Mouse (Mus musculus): Measurements from ENCODE around the gene Sub1.

The Sub1 gene

DNA sequence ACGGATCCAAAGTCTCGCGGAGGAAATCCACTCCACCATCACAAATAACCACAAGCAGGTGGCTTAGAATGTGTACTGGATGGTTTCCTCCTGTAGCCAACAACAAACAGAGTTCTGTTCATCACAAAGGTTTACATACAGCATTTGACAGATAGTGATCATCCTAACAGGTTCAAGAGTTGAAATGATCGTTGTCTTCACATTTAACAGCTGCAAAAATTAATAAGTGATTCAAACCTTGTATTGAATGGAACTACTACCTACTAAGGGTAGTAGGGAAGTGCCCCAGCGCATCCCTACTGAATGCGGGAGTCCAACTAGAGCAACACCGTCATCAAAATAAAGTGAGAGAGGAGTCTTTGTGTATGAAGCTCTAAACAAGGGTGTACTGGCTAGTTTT lies at the start of gene Sub1:
Gene Sub1, minus strand, starts transcription at position 101 of the 400 bp plus-strand sequence.
- no peak for DNase-seq (ENCODE audit: low spot score)

DNA sequence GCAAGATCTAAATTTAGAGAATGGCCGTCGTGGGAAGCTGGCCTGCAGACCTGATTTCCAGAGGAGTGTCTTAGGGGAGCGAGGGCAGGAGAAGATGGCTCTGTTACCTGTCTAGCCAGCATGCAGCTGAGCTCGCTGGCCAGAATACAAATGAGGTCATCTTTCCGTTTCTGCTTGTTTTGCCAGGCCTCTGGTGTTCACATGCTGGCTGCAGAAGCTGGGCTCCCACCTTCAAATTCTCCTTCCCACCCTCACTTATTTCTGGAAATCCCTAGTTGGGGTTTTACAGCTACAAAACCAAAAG lies 43.6 kb upstream of the Sub1 start:
- DNase-seq (ENCODE audit: low spot score) = no peak

DNA sequence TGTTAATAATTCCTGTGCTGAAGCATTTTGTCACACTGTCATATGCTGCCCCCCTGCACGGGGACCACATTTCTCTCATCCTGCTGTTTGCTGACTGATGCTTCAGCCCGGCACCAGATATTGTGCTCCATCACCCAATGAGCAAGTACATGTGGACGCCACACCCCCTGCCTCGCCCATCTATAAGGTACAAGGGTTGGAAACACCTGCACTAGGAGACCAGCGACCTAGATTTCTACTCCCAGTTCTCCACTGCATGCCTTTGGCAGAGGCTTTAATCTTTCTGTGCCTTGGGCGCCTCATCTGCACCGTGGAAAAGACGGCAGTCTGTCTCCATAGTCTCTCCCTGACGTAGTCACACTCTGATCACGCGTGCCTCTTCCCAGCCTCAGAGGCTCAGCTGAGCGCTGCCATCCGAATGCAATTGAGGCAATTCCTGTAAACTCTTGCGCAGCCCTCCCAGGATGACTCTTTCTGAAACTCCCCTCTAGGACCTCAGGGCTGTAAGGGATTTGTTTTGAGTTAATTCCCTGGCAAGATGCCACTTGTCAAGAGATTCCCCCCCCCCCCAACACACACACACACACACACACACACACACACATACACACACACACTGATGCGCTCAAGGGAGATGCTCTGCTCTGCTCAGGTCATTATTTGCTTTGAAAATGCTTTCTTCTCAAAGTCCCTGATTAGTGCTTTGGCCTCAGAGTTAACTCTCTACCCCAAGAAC lies 43.1 kb upstream of the Sub1 start:
- DNase-seq (ENCODE audit: low spot score) = no peak

DNA sequence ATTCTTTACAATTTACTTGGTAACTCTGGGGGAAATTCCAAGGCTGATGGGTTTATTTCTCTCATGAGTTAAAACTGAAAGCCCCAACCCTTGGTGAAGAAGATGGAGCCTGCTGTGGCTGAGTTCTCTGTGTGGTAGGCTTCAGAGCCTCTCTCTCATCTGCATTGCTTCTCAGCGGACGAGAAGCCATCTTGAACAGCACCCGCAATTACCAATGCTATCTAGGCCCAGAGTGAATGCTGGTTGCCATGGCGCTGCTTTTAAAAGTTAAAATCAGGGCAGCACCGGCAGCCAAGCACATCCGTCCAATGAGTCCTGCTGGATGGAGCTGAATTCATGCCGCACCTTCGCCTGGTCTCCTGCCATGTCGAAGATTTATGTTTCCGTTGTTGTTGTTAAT lies 42.5 kb upstream of the Sub1 start:
- DNase-seq (ENCODE audit: low spot score) = no peak

DNA sequence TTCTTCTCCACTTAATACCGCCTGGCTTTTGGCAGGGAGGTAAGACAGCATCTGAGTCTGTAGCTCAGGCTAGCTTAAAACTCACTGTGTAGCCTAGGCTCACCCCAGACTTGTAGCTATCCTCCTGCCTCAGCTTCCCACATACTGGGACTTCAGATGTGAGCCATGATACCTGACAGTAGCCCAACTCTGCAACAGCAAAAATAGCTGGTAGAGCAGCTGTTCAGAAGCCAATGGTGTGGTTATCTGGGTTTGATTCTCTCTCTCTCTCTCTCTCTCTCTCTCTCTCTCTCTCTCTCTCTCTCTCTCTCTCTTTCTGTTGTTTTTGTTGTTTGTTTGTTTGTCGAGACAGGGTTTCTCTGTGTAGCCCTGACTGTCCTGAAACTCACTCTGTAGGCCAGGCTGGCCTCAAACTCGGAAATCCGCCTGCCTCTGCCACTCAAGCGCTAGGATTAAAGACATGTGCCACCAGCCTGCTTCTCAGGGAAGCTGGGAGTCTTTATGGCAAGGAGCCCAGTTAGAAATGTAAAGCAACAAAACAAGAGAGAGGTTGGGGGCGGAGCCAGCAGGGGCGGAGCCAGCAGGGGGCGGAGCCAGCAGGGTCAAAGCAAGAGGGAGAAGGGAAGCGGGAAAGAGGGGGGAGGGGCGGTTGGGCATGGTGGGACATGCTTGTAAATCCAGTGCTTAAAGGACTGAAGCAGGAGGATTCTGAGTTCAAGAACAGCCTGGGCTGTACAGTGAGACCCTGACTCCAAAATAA lies 41.3 kb upstream of the Sub1 start:
- DNase-seq (ENCODE audit: low spot score) = no peak

DNA sequence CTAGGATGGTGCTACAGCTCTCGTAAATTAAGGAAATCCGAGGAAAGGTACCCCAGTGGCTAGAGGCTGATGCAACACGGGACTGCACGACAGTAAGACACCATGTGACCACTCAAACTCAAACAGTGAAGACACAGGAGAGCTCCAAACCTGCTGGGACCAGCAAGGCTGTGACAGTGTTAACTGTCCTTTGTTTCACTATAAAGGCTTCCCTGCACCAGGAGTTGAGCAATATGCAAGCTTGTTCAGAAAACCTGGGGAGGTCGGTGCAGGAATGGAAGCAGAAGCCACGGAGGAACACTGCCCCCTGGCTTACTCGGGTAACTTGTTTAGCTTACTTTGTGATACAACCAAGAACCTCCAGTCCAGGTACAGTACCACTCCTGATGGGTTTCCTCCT lies 40.4 kb upstream of the Sub1 start:
- DNase-seq (ENCODE audit: low spot score) = no peak

DNA sequence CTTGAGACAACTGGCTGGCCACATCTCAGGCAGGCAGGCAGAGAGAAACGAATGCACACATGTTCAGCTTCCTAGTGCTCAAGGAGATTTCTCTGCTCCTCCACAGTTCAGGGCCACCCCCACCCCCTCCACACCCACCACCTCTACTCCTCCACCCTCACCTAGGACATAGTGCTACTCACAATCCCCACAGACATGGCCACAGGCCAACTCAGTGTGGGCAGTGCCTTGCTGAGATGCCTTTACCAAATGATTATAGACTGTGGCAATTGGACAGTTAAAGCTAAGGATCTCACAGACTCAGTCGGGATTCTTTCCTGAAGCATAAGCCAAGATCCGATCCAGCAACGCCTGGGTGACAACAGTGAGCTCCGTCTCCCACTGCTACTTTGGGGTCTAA lies 39.9 kb upstream of the Sub1 start:
- DNase-seq (ENCODE audit: low spot score) = no peak

DNA sequence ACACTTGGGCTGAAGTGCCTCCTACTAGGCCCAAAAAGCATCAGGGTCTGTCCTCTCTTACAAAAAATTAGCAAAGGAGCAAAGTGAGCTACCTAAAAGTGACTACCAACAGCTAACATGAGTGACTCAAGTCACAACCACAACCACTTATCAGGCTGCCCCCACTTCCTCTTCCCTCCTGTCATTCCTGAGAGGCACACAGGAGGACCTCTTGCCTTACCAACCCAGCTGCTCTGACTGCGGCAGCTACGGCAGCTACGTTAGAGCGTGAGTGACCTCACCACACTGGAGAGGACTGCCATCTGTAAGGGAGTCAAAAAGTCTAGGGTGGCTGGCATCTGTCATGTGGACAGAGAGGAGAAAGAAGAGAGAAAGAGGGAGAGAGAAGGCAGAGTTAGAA lies 37.5 kb upstream of the Sub1 start:
- DNase-seq (ENCODE audit: low spot score) = no peak

DNA sequence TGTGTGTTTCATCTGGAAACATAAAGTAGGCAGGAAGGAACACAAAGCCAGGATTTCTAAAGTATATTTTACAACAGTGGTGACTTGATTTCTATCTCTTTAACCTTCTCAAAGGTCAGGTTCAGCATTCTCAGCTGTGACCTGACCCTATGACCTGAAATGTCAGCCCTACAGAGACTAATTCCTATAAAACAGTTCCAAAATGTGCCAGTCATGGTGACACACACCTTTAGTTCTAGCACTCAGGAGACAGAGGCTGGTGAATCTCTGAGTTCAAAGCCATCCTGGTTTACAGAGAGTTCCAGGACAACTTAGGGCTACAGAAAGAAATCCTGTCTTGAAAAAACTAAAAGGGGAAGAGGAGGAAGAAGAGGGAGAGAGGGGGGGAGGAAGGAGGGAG lies 36.4 kb upstream of the Sub1 start:
- DNase-seq (ENCODE audit: low spot score) = no peak

DNA sequence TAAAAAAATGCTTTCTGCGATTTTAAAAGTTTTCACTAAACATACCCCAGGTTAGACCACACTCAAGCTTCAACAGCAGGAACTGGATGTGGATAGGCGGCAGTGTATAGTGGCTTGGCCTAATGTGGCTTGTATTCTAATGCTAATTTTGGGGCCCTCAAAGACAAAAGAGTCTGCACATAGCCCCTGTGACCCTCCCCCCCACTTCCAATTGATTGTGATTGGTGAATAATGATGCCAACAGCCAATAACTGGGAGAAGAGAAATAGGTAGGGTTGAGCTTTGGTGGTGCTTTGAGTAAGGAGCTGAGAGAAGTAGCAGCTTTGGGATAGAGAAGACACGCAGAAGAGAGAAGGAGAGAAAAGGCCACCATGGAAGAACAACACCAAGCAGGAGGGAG lies 35.7 kb upstream of the Sub1 start:
- no peak for DNase-seq (ENCODE audit: low spot score)

DNA sequence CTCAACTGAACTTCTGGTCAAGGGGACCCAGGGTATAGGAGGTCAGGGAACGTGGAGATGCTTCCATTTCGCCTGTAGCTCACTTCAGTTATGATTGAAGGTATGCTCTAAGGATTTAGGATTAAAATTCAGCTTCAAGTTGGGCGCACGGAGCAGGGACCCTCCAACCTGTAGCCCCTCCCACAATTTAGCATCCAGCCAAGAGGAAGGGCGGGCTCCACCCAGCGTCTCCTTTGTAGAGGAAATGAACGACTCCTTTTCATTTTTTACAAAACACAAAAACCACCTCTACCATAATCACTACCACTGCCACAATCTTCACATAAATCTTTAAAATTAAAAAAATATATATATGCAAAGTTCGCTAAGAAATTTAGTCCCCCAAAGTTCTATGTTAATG lies 35.1 kb upstream of the Sub1 start:
- DNase-seq (ENCODE audit: low spot score) = no peak

DNA sequence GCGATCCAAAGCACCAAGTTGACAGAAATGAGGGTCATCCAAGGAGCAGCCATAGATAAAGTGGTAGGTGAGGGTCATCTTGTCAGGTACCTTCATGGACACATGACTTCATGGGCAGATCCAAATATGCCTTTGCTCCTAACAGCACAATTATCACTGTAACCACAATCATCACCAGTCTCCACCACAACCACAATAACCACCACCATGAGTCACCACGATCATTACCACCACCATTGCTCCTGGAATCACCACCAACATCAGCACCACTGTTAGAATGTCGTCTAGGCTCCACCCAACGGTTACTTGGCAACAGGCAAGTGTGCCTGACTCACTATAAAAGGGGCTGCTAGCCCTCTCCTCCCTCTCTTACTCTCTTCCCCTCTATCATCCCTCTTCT lies 33.4 kb upstream of the Sub1 start:
- DNase-seq (ENCODE audit: low spot score) = no peak

DNA sequence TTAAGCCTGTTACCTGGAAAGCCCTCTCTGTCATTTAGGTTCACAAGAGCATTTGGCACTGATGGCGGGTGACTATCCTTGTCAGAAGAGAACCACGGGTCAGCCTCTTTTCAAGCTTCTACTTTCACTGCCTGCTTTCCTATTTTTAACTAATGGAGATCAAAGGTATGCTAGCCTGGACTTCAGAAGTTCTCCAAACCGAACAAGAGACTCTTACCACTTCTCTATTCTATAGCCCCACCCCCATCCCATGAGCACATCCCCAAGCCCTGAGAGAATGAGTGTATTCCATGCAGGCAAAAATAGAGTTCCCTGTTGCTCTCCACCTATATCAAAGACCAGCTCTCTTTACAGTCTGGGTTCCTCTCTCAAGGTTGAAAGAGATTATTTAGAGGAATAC lies 31.0 kb upstream of the Sub1 start:
- DNase-seq (ENCODE audit: low spot score) = no peak

DNA sequence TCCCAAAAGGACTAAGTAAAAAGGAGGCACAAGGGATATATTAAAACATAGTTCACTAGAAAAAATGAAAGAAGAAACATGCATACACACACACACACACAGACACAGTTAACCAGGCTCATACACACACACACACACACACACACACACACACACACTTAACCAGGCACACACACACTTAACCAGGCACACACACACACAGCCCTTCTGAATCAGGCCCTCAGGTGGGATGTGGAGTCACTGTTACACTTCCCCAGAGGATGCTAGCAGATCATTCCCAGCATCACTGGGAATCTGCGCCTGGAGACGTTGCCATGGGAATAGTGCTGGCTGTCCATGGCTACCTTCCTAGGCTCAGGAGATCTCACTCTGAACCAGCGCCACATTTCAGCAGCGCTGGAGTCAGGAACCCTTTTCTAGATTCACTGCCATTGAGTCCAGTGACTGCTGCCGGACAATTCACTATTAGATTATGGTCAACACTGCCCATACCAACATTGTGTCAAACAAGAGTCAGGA lies 30.2 kb upstream of the Sub1 start:
- DNase-seq (ENCODE audit: low spot score) = no peak

DNA sequence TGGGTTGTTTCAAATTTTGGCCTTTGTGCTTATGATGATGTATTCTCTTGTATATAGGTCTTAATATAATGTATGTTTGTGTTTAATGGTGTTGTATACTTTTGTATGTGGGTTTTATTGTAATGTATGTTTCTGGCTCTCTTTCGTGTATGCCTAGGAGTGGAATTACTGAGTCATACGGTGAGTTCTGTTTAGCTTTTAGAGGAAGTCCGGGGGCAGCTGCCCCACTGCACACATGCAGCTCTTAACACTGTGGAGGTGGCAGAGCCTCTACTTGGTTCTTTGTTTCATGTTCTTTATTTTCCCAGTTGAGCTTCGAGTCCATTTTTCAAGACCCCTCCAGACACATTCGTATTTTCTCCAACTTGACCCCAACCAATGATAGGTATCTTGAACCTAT lies 29.2 kb upstream of the Sub1 start:
- DNase-seq (ENCODE audit: low spot score) = no peak

DNA sequence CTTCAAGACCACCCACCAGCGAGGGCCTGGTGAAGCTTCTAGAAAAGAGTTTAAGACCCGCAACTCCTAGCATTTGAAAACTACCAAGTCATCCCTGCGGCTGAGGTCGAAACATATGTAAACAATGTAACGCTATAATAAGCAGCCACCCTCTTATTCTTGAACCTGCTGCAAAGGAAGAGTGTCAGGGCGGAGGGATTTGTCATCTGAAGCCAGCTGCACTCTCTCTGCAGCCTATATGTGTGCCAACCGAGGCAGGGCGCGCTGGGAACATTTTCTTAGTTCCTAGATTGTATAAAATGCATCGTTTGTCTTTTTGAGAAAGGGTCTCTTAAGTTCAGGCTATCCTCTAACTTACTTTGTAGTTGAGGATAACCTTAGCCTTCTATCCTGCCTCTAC lies 28.6 kb upstream of the Sub1 start:
- DNase-seq (ENCODE audit: low spot score) = no peak

DNA sequence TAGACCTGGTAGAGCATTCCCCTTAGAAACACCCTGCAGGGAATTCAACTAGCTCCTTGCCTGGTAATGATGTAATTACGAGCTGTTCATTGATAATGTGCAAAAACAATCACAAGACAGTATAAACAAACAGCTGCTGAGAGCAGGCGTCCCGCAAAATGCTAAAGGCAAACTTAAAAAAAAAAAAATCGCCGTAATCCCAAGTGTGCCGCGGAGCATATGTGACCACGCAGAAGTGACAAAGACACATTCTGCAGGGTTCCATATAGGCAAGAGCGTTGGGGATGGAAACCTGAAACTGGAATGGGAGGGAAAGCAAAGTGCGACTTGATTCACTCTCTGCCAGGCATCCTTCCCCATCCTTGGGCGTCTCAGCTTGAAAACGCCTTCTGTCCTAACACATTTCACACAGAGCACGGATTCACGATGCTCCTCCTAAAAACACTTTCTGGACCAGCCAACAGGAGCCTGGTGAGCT lies 28.0 kb upstream of the Sub1 start:
- no peak for DNase-seq (ENCODE audit: low spot score)

DNA sequence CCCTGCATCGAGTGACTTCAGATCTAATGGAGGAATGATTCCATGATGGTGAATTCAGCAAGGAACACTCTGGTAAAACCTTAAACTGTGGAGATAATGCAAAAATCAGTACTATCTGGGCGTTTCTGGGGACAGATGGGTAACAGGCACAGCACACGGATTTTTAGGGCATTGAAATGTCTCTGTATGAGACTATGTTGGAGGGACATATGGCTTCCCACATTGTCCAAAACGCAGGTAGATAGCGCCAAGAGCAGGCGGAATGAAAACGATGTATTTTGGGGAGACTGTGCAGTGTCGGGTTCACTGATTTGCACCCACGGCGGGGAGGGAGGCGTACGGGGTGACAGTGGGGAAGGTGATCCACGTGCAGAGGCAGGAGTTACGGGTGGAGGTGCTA lies 22.7 kb upstream of the Sub1 start:
- DNase-seq (ENCODE audit: low spot score) = no peak

DNA sequence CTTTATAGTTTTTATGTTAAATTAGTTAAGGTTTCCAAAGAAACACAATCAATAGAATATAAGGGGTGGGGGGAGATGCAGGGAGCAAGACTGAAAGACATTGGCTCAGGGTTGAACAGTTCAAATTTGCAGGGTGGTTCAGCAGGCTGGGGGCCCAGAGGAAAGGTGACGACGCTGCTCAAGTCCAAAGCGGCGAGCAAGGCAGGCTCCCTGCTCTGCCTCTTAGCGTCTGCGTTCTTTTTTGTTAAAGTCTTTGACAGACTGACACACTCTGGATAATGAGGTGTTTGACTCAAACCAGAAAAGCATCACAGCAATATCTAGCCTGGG lies 21.6 kb upstream of the Sub1 start:
- no peak for DNase-seq (ENCODE audit: low spot score)

DNA sequence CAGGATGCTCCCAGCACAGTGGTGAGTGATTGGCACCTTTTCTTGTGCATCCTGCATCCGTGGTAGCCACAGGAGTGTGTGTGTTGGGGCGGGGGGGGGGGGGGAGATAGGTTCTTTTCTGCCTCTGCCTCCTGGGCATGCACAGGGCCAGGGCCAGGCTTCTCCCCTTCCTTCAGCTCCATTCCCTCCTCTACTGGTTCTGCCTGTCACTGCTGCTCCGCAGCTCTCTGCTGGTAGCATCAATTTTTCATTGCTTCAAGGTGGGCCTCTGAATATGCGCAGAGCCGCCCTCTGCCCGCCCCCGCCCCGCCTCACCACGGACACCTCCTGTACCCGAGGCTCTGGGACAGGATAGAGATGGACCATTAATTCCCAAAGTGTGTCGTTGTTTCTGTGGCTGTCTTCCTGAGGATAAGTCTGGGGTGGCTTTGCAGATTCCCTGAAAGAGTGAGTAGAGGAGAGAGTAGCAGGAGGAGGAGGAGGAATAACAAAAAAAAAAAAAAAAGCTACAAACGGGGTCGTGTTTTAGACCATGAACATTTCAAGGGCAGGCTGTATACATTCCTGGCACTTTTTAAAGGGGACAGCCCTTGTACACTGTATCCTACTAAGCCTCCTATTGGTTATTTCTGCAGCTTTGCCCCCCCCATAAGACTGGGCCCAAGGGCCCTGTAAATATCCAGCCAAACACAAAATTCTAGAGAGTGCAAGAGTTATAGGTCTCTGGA lies 21.1 kb upstream of the Sub1 start:
- no peak for DNase-seq (ENCODE audit: low spot score)

DNA sequence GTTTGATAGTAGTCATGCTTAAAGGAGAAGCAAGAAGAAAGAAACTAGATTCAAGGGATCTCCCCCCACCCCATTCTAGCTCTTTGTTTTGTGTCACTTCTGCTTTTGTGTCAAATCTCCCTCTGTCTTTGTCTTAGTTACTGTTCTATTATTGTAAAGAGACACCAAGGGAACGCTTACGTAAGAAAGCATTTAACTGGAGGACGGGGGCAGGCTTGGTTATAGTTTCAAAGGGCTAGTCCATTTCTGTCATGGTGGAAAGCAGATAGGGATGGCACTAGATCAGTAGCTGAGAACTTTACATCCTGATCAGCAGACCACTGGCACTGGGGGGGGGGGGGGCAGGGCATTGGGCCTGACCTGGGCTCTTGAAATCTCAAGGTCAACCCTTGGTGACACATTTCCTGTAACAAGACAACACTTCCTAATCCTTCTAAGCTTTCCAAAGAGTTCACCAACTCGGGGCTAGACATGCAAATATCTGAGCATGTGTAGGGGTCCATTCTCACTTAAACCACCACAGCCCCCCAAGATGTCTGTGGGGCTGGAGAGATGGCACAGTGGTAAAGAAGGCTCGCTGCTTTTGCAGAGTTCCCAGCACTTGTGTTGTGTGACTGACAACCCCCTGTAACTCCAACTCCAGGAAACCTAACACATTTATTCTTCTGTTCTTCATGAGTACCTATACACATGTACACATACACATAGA lies 17.6 kb upstream of the Sub1 start:
- no peak for DNase-seq (ENCODE audit: low spot score)

DNA sequence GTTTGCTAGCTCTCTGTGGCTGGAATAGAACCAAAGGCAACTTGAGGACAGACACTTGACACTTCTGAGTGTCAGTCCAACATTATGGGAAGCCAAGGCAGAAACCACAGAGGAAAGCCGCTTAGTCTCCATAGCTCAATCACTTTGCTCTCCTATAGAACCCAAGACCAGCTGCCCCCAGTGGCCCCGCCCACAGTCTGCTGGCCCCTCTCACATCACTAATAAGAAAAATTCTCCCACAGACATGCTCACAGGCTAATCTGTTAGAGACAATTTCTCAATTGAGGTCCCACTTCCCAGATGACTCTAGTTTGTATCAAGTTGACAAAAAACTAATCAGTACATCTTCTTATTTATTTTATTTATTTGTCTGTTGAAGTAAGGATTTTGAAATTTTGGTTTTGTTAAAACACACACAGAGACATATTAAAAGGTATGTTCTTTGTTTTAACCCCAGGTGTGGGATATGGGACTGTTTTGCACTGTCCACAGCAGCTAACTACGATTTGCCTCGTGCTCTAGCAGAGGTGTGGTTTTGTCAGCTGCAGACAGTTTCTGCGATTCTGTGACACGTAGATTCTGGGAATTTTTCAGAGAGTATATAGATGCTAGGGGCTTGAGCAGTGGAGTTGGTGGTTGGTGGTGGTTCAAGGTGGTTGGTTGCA lies 16.9 kb upstream of the Sub1 start:
- DNase-seq (ENCODE audit: low spot score) = no peak
